Mouse (Mus musculus): ENCODE results near the gene Wipf1.
"Not testable (repeated sequence)": the region's sequence is repeated elsewhere in the genome, so short reads cannot be mapped to it uniquely, and the experiment has no call there.

Wipf1 gene

DNA sequence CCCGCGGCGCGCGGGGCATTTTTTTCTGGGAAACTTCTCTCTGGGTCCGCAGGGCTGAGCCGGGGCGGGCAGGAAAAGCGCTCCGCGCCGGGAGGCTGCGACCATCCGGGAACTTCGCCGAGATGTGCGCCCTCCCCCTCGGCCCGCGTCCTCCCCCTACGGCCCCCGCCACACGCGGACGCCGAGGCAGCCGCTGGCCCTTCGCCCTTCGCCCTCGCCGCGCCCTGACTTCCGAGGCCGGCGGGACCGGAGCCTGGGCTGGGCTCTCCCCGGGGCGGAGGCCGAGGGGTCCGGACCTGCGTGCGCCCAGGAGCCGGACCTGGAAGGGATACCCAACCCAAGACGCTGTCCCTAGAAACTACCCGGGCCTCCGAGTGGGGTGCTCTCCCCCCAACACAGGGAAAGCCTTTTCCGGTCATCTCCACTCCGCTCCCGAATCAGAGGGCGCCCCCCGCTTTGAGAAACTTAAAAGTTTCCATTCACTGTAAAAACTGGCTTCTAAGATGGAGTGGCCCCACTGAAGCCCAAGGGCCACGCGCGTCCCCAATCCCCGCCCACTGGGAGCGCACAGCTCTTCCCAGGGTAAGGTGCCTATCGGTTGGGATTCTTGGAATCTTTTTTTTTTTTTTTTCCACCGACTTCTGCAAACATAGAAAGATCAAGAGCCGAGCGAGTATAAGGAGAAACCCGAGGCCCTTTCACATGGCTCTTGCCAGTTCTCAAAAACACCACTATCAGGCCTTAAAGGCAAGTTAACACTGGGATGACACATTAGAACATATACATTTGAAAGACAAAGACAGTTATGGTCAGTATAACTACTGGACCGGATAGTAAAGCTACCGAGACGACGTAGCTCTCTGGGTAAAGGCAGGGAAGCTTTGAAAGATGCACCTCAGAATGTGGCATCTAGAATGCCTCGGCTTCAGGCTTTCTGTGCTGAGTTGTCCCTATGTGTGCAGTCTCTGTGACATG lies at the start of gene Wipf1:
Gene Wipf1, minus strand, starts transcription at position 379 of the 975 bp plus-strand sequence.
- DNase-seq (ENCODE audit: low spot score): peak; percentile 28

DNA sequence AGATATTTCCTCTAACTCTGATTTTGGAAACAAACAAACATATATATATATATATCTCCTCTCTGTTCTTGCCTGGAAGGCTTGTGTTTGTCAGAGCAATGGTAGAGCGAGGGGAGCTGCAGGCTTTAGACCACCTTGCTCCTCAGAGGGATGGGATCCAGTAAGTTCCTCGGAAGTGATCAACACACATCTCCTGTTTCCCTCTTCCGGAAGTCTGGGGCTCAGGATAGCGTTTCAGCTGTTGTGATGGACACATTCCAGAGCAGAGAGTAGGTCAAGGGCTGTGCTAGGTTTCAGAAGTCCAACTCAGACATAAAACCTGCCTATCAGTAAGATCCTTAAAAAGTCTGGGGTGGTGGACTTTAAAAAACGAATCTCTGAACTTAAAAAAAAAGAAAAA lies 49.6 kb upstream of the Wipf1 start:
- no peak for DNase-seq (ENCODE audit: low spot score)

DNA sequence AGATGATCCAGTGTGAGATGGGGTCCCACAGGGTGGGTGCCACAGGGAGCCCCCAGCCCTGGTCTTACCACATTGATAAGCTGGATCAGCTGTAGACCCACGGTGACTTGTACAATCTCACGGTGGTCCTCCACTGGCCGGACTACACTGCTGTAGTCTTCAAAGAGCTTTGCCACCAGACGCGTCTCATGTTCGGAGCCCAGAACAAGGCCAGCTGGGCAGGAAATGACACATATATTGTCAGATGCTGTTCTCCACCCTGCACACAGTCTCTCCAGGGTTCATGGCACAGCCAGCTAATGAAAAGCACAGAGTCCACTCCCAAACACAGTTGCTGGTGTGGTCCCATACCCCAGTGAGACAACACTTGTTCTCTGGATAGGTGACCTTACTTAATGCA lies 44.9 kb upstream of the Wipf1 start:
- no peak for DNase-seq (ENCODE audit: low spot score)

DNA sequence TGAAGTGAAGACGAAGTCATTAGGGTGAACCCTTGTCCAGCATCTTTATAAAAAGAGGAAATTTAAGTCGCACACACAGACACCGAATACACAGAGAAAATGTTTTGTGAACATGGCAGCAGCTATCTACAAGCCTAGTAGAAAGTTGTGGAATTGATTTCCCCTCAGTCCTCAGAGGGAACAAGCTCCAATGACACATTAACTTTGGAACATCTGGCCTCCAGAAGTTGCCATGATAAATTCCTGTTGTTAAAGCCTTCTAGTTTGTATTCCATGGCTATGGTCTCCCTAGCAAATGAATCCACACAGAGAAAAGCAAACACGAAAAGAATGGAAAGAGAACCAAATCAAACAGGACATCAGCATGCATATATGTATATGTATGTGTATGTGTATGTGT lies 44.0 kb upstream of the Wipf1 start:
- DNase-seq (ENCODE audit: low spot score): no peak

DNA sequence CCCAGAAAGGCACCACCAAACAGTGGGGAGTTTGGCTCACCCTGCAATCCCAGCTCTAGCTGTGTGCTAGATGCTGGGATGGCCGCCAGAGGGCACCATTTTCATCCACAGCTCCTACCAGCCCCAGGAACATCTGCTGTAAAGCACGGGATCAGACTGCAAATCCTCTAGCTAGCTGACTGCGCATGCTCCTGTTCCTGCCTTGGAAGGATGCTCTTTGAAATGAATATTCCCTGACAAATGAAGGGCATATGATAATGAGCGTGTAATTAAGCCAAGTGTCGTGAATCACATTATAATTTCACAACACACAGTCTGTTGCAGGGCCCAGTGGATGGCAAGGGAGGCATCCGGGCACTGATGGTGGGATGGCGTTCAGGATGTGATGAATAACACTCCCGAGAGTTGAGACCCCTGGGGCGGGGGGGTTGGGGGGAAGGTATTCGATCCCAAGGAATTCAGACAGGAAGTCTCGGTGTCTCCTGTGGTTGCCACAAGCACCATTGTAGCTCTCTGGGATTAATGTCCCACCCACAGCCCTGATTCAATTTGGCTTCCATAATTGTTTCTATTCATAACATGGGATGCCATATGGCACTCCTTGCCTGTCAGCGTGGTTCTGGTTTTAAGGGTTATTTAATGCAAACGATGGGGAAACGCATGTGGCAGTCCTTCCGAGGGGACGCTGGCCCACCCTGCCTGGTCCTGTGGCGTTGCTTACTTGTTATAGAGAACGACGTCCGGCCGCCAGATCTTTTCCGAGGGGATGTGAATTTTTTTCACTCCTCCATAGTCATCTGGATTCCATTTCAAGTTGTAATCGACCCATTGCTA lies 43.2 kb upstream of the Wipf1 start:
- no peak for DNase-seq (ENCODE audit: low spot score)

DNA sequence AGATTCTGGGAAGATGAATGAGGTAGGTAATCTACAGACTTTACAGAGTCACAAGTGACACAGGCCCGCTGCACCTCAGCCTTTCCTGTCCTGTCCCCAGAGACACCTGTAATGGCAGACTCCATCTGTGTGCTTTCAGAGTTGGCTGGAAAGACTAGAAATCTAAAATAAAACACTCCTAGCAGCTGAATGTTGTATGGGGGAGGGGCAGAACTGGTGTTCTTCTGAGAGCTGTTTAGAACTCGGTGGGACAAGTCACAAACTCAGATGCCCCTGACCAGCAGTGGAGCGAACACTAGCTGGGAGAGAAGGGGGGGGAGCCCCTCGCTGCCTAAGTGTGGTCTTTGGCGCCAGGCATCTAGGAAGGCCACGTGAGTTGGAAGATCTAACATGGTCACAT lies 42.4 kb upstream of the Wipf1 start:
- DNase-seq (ENCODE audit: low spot score): no peak

DNA sequence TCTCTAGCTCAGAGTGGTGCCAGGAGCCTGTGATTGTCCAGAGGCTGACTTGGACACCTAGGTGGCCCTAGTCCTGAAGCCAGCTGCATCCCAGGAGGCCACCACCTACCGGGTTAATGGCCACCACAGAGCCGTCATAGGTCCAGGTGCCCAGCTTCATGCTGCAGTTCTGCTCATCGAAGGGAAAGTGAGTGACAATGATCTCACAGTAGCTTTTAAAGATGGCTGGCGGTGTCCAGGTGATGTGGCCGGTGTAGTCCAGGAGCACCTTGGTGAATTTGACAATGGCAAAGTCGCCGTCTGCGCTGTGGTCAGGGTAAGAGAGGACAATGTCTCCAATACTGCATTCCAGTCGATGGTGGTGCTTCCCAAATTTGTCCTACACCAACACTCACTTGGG lies 41.8 kb upstream of the Wipf1 start:
- DNase-seq (ENCODE audit: low spot score): no peak

DNA sequence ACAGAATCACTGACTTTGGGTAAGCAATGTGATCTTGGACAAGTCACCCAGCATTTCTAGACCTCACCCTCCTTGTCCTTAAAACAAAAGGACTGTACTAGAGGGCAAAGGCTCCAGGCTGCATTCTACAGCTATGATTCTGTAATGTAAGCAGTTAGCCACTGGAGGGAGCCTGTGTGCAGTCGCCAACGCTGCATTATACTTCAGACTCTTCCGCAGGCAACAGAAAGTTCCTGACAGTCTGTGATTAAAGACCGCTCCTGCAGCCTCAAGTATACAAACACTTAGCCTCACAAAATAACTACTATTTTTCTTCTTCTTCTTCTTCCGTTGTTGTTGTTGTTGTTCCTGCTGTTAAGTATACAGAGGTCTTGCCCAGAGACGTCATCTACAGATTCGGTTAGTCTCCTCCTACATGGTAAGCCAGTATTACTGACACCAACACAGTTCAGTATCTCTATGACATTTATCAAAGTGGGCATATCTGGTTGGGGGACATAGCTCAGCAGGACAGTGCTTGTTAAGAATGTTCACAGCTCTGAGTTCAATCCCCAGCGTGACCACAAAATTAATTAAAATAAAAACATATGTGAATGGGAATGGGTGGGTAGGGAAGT lies 37.6 kb upstream of the Wipf1 start:
- no peak for DNase-seq (ENCODE audit: low spot score)

DNA sequence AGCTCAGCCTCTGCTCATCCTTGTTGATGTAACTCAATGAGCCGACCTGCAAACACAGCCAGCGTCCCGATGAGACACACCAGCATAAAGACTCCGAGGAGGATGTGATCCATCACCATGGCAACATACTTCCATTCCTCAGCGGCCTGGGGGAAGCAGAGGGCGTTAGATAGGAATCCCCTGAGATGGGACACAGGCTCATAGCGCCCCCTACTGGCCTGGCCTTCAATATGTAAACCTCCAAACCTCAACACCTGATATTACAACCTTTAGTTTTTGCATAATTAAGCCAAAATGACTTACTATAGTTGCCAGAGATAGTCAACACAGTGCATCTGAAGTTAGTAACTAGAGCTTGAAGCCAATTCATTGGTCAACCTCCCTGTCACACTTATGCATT lies 36.6 kb upstream of the Wipf1 start:
- DNase-seq (ENCODE audit: low spot score): no peak

DNA sequence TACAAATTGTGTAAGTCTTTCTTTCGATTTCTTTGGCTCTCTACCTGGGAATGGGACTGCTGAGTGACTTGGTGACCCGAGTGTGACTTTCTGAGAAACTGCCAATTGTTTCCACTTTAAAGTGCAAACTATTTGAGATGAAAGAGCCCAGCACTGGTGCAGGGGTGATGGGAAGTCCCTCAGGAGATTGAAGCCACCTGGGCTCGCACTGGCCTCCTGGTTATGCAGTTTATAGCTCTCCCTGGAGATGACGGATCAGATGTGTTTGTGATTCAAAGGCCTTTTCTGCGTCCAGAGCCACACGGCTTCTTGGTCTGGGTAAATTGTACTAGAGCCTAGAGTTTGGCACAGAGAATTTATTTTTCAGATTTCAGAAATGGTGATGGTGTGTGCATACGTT lies 34.2 kb upstream of the Wipf1 start:
- DNase-seq (ENCODE audit: low spot score): no peak

DNA sequence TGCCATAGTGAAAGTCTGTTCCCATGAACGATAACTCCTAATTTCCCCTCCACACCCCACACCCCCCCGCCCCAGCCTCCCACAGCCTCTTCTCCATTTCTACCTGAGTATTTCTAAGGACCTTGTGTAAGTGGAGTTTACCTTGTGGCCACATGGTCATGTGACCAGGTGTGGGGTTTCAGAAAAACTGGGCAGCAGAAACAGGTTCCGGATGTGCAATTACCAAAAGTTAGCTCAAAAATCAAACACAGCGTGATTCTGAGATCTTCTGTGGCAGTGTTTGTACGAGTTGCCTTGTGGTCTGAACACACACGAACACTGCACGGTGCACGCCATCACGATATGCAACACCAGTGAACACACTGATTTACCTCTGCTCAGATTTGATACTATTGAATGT lies 33.1 kb upstream of the Wipf1 start:
- DNase-seq (ENCODE audit: low spot score): no peak

DNA sequence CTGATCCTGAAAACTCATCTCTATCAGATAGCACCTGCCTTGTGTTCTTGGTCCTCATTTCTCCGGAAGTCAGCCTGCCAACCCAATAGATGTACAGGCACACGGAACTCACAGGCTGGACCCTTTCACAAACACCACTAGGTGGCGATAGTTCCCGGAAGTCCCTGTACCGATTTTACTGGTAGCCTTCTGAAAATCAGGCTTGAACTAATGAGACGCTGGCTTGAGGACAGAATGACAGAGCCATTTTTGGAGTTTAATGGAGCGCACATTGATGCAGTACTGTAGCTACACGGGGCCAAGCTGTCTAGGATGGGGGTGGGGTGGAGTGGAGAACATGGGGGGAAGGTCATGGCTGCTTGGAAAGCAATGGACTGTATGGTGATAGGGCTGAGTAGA lies 32.1 kb upstream of the Wipf1 start:
- no peak for DNase-seq (ENCODE audit: low spot score)

DNA sequence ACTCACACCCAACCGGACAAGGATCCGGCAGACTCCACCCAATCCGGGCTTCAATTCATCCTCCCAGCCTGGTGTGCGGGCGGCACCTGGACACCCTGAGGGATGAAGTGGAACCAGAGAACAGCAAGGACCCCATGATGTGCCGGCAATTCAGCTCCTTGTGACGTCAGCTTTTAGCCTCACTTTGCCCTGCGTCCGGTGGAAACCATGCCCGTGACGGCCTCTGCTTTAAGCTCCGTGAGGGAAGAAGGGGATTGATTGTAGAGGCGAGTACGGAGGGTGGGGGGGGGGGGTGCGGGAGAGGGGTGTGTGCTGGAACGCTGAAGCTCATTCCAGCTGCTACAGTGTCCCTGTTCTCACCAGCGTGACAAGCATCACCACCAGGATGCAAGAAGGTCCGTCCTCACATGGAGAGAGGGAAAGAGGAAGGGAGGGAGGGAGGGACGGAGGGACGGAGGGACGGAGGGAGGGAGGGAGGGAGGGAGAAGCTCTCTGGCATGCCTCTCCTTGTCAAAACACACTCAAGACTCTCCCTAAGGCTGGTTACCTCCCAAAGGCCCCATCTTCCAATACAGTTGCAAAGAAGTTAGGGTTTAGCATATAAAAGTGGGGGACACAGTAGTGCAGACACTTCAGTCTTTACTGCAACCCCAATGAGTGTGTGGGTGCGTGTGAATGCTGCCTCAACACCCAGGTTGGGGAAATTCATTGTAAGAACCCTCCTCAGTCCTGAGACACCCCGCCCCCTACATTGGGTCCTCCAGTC lies 31.5 kb upstream of the Wipf1 start:
- DNase-seq (ENCODE audit: low spot score): no peak

DNA sequence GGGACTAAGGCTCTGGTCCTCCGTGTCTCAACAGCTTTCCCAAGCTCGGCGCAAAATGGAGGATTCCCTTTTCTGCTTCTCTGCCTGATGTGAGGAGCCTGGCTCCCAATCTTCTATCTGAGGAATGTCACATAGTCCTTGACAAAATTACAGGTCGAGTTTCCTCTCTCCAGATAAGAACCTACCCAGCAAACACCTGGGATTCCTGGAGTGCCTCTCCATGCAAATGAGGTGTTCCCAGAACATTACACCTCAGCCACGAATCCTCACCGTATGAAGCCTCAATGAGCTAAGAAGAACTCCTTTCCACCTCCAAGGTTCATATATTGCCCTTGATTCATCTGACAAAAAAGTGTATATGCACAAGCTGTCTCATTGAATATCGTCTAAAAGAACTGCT lies 30.9 kb upstream of the Wipf1 start:
- no peak for DNase-seq (ENCODE audit: low spot score)

DNA sequence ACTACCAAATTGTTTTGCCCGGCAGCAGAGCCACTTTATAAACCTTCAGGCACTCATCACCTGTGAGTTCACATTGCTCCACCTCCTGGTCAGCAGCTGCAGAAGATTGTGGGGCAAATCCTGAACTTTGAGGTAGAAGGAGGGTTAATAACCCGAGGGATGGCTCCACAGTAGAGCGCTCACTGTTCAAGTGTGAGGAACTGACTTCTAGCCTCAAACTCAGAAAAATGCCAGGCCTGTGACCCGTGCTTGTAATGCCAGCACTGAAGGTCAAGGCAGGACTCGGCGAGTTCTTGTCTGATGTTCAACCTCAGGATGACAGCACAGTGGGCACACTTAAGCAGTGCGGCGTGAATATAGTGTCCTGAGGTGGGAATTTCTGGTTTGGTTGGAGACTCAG lies 28.4 kb upstream of the Wipf1 start:
- no peak for DNase-seq (ENCODE audit: low spot score)

DNA sequence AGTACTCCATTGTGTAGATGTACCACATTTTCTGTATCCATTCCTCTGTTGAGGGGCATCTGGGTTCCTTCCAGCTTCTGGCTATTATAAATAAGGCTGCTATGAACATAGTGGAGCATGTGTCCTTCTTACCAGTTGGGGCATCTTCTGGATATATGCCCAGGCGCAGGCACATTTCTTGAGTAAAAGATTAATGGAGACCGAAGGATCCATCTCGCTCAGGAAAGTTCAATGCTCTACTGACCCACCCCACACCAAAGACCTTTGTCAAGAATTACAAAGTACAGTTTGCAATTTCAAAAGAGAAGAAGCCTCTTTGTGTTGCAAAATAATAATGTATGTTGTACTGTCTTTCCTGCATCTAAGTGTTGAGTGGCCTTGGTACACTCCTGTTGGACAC lies 27.5 kb upstream of the Wipf1 start:
- DNase-seq (ENCODE audit: low spot score): not testable (repeated sequence)

DNA sequence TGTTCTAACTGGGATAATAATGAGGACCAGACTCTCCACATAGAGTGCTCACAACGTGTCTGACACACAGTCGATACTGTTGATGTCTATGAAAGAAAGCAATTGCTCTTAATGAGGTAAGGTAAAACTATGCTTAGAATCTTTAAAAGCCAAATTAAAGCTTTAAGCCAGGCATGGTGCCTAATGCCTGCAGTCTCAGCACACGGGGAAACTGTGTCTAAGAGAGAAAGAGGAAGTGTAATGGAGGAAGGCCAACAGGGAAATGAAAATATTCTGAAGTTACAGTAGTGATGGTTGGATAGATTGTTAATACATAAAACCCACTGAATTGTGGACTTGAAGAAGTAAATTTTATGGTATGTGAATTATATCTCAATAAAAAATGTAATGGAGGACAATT lies 24.9 kb upstream of the Wipf1 start:
- DNase-seq (ENCODE audit: low spot score): no peak

DNA sequence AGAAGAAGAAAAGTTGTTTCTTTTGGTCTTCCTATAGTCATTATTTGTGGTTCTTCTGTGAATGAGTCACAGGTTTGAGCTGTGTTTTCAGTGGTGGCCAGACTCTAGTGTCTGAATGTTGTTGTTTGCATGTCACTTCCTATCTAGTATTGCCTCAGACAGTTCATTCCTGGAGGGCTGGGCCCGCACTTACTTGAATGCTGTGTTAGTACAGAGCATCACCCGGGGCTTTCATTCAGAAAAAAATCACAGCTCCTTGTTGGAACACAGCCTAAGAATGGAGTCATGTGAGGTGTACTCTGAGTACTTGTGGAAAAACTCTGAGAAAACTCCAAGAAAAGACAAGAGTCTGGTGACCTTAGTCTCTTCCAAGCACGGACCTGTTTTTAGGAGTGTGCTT lies 23.4 kb upstream of the Wipf1 start:
- no peak for DNase-seq (ENCODE audit: low spot score)

DNA sequence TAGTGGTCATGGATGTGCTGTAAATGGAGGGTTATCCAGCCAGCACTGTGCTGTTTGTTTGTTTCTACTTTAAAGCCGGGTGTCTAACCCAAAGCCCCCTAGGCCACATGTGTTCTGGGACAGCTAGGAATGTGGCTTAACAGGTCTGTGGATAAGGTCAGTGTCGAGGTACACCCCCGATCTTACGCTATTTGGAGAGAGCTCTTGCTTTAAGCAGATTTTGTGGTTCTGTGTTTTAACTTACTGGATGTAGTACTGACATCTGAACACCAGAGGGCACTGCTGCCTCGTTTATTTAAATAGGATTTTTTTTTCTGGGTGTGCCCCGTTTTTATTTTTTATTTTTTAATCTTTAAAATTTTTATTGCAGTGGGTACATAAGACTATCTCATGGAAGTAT lies 21.2 kb upstream of the Wipf1 start:
- no peak for DNase-seq (ENCODE audit: low spot score)

DNA sequence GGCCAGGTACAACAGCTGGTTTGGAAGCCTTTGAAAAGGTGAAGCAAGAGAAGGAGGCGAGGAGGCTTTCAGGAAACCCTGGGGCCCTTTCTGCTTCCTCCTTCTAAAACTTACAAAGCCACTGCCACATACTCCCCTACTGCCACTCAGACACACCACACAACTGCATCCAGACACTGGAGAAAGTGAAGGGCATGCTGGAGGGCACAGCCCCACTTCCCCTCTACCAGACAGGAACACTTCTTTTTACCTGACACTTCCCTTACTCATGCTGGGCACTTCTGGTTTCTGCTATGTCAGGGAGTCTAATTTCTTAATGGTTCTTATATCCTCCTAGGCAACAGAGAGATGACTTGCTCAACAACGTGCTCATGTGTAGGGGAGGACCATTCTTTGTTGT lies 19.0 kb upstream of the Wipf1 start:
- DNase-seq (ENCODE audit: low spot score): no peak

DNA sequence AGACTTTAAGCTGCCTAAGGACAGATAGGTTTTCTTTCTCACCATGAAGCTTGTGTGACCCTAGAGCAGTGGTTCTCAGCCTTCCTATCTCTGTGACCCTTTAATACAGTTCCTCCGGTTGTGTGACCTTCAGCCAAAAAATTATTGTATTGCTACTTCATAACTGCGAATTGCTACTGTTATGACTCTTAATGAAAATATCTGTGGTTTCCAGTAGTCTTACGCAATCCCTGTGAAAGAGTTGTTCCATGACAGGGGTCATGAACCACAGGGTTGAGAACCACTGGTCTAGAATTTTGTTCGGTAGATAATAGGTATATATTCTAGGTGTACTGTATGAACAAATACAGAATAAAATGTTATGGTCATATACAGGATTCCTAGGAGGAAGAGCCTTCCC lies 17.7 kb upstream of the Wipf1 start:
- no peak for DNase-seq (ENCODE audit: low spot score)

DNA sequence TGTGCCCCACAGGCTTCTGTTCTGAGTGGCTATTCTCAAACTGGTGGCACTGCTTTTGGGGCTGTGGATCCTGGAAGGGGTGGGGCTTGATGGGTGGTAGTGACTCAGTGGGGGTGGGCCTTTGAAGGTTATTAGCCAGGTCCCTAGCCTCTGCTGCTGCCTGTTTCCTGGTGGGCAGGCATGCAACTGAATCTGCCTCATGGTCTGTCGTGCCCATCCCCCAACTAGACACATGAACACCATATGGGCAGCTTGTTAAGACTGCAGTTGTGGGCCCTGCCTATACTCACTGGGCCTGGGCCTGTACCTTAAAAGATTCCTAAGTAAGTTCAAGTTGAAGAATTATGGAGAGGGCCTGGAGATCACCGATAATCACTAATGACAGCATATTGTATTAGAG lies 16.0 kb upstream of the Wipf1 start:
- DNase-seq (ENCODE audit: low spot score): no peak

Measured in urinary bladder, postnatal 10 days (tissue).